Mouse (Mus musculus) cortical plate, adult 2 months (tissue): ENCODE measurements around the gene Mrpl16. TPM values are rescaled to one million over a fixed set of nuclear protein-coding genes. Genes with fewer than 3 reads are reported as not detected.

ENCODE experiments used
- H3K27ac ChIP-seq: fragments of 200-500 bp; 2 replicates; pipeline ENCODE4 v1.5.1; 2012; ENCODE audit warnings: low read length, control low read depth, inconsistent platforms; ENCODE audit not compliant: insufficient read depth
- H3K4me1 ChIP-seq: fragments of 200-500 bp; 2 replicates; pipeline ENCODE4 v1.6.1; 2011; ENCODE audit warnings: low read length; ENCODE audit not compliant: control insufficient read depth, insufficient read depth
- H3K4me3 ChIP-seq: fragments of 200-500 bp; 2 replicates; pipeline ENCODE4 v1.5.1; 2011; ENCODE audit warnings: mild to moderate bottlenecking, low read length, control low read depth; ENCODE audit not compliant: insufficient read depth
- CTCF ChIP-seq: fragments of 200-500 bp; IDR thresholded peaks from 2 replicates; pipeline ENCODE4 v1.5.1; 2011; ENCODE audit warnings: mild to moderate bottlenecking, control low read depth, low read length; ENCODE audit not compliant: insufficient read depth; ENCODE audit errors: extremely low read depth
- POLR2A ChIP-seq: fragments of 200-500 bp; IDR thresholded peaks from 2 replicates; pipeline ENCODE4 v1.6.1; 2011; ENCODE audit warnings: mild to moderate bottlenecking, low read length, control low read depth; ENCODE audit not compliant: insufficient read depth; ENCODE audit errors: extremely low read depth
- polyA plus RNA-seq: library from polyadenylated mRNA; depleted of rRNA; stranded (reverse); fragments of >200 nt; gene quantifications from 2 replicates; pipeline ENCODE4 v1.2.3, GENCODE M21; 2012; rRNA removed

The Mrpl16 gene
- polyA plus RNA-seq: 38.9 and 39.5 TPM in 2 replicates

DNA sequence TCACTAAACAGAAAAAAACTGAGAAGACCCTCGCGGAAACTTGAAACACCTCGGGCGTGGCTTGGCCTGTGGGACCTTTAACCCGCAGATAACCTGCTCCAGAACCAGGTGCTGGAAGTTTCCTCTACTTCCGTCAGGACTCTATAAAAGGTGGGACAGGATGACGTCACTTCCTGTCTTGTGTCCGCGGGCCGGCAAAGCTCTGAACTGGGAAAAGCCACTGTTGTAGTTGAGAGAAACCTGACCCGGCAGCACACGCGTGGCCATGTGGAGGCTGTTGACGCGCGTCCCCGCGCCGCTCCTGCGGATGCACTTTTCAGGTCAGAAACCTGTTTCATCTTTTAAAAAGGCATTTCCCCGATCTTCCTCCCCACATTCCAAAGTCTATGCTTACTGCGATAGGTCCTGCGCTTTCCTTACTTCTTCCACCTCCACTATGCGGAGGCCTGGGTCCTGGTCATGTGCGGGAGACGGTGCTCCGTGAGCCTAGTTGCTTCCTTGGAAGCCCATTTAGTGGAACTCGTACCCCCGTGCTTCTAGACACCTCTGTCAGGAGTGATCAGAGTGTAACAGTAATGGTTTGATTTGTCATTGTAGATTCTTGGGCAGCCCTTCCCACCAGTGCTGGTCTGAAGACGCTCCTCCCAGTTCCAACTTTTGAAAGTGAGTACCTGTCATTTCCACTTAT lies at the start of gene Mrpl16:
TSS of gene Mrpl16 (plus strand) at position 187 of the 688 bp plus-strand sequence.
- Histone ChIP-seq H3K4me3 (peak within 1 kb of the TSS; percentile 67), H3K4me1 (no peaks in the 10 kb centered on the region; the same call in 1 of the 2 replicates), H3K27ac (no peak within 1 kb of the TSS)
- TF ChIP-seq CTCF (no peak), POLR2A (peak; percentile 67)

DNA sequence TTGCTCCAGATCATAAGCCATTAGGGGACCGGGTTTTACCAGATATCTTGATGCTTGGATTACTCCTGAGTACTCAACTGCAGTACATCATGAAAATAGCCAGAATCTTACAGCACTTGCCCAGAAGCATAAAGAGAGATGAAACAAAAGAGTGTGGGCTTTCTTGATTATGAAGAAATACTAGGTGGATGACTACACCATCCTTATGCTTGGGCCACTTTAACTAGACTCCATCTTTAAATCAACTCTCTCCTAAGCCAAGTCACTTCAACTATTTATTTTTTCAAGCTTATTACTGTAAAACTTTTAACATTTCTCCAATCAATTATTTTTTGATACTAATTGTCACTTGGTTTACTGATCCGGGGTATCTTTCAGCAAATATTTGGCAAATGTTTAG lies 46.3 kb upstream of the Mrpl16 start:
- no peaks in the 10 kb centered on the region for H3K4me1 ChIP-seq
- H3K4me3 ChIP-seq: no peak overlapping the region
- no peak overlapping the region for H3K27ac ChIP-seq
- TF ChIP-seq CTCF: no peak
- TF ChIP-seq POLR2A: no peak

DNA sequence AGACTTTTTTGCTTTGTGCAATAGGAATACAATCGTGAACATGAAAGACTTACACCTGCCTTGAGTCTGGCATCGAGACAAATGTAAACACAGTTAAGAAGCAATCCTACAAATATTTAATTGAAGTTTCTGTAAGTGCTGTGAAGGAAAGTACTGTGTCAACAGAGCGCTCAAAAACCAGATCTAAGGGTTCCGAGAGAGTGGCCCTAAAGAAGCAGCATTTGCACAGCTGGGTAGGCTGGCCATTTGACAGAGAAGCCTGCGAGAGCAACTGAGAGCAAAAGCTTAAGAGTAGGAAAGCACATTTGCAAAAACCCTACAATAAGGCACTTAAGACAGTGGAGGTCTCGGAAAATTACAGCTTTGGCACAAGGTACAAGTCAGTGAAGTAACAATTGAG lies 45.9 kb upstream of the Mrpl16 start:
- H3K27ac ChIP-seq: no peak overlapping the region
- no peak overlapping the region for H3K4me3 ChIP-seq
- TF ChIP-seq CTCF (no peak), POLR2A (no peak)
- H3K4me1 ChIP-seq: no peaks in the 10 kb centered on the region

DNA sequence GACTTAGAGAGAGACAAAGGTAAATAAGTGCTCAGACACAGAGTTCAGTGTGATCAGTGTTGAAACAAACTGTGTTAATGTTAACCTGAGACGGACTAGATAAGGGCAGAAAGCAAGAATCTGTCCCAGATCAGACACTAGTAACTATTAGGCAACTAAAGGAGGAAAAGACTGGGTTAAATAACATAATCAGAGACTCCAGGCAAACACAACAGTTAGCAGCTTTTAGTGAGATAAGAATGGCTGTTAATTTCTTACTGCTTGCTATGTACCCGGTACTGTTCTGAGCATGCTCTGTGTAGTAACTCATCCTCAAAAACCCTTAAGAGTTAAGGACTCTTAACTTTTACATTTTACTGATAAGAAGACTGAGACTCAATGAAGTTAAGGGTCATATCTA lies 44.3 kb upstream of the Mrpl16 start:
- Histone ChIP-seq H3K4me1 (no peaks in the 10 kb centered on the region), H3K27ac (no peak overlapping the region), H3K4me3 (no peak overlapping the region)
- no peak for TF ChIP-seq POLR2A
- no peak for TF ChIP-seq CTCF

DNA sequence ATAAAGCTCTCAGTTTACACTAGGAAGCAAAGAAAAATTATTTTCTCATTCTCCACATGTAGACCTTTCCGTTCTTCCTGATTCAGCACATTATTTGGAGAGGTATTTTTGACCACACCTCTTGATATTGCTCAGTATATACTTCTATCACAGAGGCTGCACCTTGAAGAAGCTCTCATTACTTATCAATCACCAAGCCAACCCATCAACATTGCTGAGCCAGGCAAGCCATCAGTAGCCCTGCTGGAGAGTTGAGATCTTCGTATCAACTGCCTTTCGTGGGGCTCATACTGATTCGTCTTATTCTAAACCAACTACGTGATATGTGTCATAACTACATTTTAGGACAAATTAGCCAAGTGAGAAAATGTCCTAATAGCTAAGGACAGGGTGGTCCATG lies 42.9 kb upstream of the Mrpl16 start:
- no peak for TF ChIP-seq POLR2A
- TF ChIP-seq CTCF: no peak
- no peak overlapping the region for H3K27ac ChIP-seq
- no peak overlapping the region for H3K4me3 ChIP-seq
- no peaks in the 10 kb centered on the region for H3K4me1 ChIP-seq

DNA sequence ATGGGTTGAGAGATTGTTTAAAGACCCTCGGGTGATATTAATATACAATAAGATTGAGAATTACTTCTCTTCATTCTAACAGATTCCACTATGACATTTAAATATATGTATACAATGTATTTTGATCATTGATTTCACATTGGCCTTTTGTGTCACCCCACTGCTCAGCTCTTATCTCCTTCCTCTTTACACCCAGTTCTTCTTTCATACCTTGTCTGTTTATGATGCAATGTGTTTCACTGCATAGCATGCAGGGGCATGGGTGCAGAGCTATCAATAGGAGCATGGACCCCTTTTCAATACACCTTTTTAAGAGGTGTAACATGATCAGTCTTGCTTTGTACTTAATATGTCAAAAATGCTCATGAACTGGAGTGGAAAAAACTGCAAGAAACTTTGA lies 39.9 kb upstream of the Mrpl16 start:
- TF ChIP-seq POLR2A: no peak
- no peak for TF ChIP-seq CTCF

DNA sequence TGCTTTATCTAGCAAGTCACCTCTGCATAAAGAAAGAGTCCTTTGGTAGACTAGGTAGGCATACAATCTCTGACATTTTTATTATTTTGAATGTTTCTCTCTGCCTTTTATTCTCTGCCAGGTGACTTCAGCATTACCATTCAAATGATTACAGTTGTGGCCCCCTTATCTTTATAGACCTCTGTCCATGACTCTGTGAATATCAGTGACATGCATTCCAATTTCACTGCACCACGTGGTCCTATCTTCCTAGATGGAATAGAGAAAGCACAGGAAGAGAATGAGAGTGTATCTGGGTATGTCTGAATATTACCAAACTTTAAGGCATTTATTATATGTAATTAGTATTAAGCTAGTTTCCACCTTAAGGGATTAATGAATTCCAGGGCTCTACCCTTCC lies 33.7 kb upstream of the Mrpl16 start:
- Histone ChIP-seq H3K4me1 (no peaks in the 10 kb centered on the region), H3K4me3 (no peak overlapping the region), H3K27ac (no peak overlapping the region)
- no peak for TF ChIP-seq POLR2A
- TF ChIP-seq CTCF: no peak

More for the DNA sequence above, 39.9 kb upstream of the Mrpl16 start:
- Histone ChIP-seq H3K4me1 (no peaks in the 10 kb centered on the region), H3K27ac (no peak overlapping the region), H3K4me3 (no peak overlapping the region)

DNA sequence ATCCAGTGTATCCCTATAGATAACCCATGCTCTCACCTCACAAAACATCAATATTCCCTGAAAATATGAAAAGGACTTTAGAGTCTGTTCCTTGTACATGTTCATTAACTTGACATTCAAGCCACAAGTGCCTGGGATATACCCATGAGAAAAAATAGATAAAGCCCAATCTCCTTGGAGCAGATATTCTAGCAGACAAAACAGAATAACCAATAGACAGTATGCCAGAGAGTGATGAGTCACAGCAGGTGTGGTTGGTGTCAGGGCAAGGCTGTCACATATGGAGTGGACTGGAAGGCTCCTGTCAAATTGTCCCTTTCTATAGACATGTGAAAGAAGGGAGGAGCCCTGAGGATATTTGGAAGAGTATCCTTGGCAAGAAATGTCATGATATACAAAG lies 24.5 kb upstream of the Mrpl16 start:
- TF ChIP-seq CTCF: no peak
- no peak for TF ChIP-seq POLR2A
- no peak overlapping the region for H3K27ac ChIP-seq

DNA sequence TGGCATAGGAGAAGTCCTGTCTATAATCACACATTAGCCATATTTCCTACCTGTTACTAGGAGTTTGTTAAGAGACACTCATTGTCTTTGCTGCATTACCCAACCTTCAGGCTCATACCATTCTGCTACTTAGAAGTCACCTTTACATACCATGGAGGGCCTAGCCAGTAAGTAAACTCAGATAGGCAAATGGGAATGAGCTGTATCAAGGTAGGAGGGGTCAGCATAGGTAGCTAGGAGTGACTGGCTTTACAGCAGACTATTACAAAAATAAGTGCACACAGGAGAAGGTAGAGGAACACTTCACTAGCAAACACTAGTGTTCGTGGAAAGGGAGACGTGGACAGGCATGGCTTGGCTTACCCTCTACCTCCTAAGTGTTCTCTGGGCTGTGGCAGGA lies 22.9 kb upstream of the Mrpl16 start, which contains the start of gene Gif:
TSS of gene Gif (plus strand) at position 257 of the 400 bp plus-strand sequence.
- TF ChIP-seq CTCF (no peak), POLR2A (no peak)
- Histone ChIP-seq H3K4me3 (no peak within 1 kb of the TSS), H3K27ac (no peak within 1 kb of the TSS), H3K4me1 (no peaks in the 10 kb centered on the region)

More for the DNA sequence above, 24.5 kb upstream of the Mrpl16 start:
- Histone ChIP-seq H3K4me1 (no peaks in the 10 kb centered on the region), H3K4me3 (no peak overlapping the region)

DNA sequence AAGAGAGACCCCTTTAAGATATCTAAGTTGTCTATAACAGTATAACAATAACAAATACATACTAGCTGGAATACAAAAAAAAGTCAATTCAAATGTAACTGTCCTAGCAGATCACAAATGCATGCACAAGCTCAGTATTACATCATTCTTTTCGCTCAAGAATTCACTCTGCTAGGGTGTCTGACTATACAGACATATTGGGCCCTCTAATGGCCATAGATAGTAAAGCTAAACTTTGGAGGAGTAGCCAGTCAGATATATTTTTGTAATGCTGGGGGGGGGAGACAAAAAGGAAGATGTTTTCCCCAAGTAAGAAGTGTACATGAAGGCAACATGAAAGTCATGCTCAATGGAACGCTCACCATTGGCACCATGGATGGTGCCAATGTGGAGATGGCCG lies 5.1 kb upstream of the Mrpl16 start:
- H3K4me3 ChIP-seq: no peak overlapping the region
- no peaks in the 10 kb centered on the region for H3K4me1 ChIP-seq
- TF ChIP-seq POLR2A (no peak), CTCF (no peak)
- no peak overlapping the region for H3K27ac ChIP-seq

DNA sequence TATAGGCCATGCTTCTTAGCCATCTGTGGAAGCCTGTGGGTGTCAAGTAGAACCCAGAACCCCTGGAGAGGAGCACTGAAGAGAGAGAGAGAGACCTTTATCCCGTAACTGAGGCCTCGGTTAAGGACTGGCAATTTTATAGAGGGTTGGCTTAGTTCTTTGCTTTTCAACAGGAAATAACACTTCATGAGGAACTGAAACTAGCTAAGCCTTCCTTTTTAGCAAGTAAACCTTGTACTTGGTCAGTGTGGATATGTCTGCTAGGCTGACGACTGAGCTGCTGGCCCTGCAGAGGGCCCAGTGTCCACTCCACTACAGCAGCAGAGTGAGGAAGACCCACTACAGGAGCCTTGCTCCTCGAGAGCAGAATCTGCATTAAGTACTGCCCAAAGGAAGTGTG lies 3.8 kb upstream of the Mrpl16 start:
- Histone ChIP-seq H3K4me3 (no peak overlapping the region), H3K27ac (no peak overlapping the region), H3K4me1 (no peaks in the 10 kb centered on the region; the same call in 1 of the 2 replicates)
- TF ChIP-seq POLR2A: no peak
- TF ChIP-seq CTCF: no peak
